Mouse (Mus musculus) thymus, postnatal 4 days (tissue): ENCODE results near the gene Cntn5.

Experiments used
- DNase-seq: peaks from one replicate; pipeline ENCODE4 v3.0.0; 2021

The Cntn5 gene

GRCm38 (mm10) chr9:9673277-9674049, 1231.1 kb downstream of the Cntn5 start:
- DNase-seq, result no peak

- no peak for DNase-seq
Measured at GRCm38 (mm10) chr9:9653463-9653862, 1251.1 kb downstream of the Cntn5 start.

GRCm38 (mm10) chr9:9647361-9647760, 1257.2 kb downstream of the Cntn5 start:
- no peak for DNase-seq

- no peak for DNase-seq
Measured at GRCm38 (mm10) chr9:9646276-9646675, 1258.3 kb downstream of the Cntn5 start.
